Mouse (Mus musculus): Measurements from ENCODE around the gene Klhl15.

DNA sequence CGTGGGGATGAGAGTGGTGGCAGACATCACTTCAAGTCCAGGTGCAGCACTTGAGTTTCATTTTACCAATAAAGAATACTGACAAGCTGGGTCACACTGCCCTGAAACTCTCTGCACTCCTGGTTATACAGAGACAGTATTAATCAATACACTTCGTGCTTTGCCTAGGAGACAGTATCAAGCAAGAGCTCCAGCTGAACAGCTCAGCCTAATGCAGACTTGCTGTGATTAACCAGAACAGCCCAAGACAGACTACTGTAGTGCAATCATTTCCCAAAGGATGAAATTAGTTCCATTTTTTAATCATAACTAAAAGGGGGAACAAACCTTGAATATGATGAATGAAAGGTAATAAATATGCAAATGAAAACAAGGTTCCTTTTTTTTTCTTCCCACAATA, 68.5 kb downstream of the Klhl15 start:
- TF ChIP-seq CTCF (IDR thresholded peaks at IDR 0.05; ENCODE audit: extremely low read depth, insufficient read depth, low read length) (no peak), POLR2A (IDR thresholded peaks at IDR 0.05; ENCODE audit: extremely low read depth, insufficient read depth, low read length) (no peak)
